10 mouse cellular contexts compared by ENCODE assay signal in genomic region chr5:114593949-114594348, GRCm38 (mm10). TPM values are rescaled to one million over a fixed set of nuclear protein-coding genes. Genes with fewer than 3 reads are reported as not detected.
DNase-seq lines count a peak whose midpoint lies in the region; ATAC-seq lines count a peak whose summit lies in the region.
"Had no signal": no experiment of that assay in that cellular context is flagged by ENCODE, and none has a peak within 500 bp of the region (broad histone marks: within the 10 kb centered on the region; RNA-seq: fewer than 3 reads in every experiment).

No protein-coding gene starts in this region.

- no peak for DNase-seq in forebrain, embryonic 10.5 days (ENCODE audit: extremely low spot score, low spot score)
- DNase-seq in midbrain, embryonic 10.5 days (ENCODE audit: low spot score): no peak
- DNase-seq in kidney, postnatal 10 days: peak; percentile 79
- no peak for DNase-seq in urinary bladder, postnatal 10 days (ENCODE audit: low spot score)
- DNase-seq in right cerebral cortex, adult 18-20 months: no peak
- DNase-seq: cerebellum, adult 11 months; layer of hippocampus, postnatal 36 days had no signal

- H3K27ac ChIP-seq in forebrain, embryonic 10.5 days: peak overlapping the region; percentile 71
- no peak overlapping the region for H3K27ac ChIP-seq in forebrain, embryonic 16.5 days (ENCODE audit: low read length)
- peak overlapping the region; percentile 63 for H3K27ac ChIP-seq in midbrain, embryonic 10.5 days (replicated peaks)
- no peak overlapping the region; the same call in 1 of the 2 replicates for H3K27ac ChIP-seq in midbrain, embryonic 13.5 days
- peak overlapping the region; percentile 91 for H3K27ac ChIP-seq in stomach, embryonic 15.5 days

- H3K9me3 ChIP-seq in forebrain, embryonic 10.5 days: no peaks in the 10 kb centered on the region
- H3K9me3 ChIP-seq in forebrain, embryonic 16.5 days (ENCODE audit: control insufficient read depth, low read length): no peaks in the 10 kb centered on the region
- H3K9me3 ChIP-seq in midbrain, embryonic 10.5 days (replicated peaks): no peaks in the 10 kb centered on the region
- H3K9me3 ChIP-seq in midbrain, embryonic 13.5 days: no peaks in the 10 kb centered on the region
- H3K9me3 ChIP-seq in stomach, embryonic 15.5 days: no peaks in the 10 kb centered on the region

- H3K36me3 ChIP-seq in forebrain, embryonic 10.5 days (replicated peaks): peaks cover 23% of the 10 kb centered on the region
- H3K36me3 ChIP-seq in forebrain, embryonic 16.5 days (ENCODE audit: control insufficient read depth, insufficient read depth): no peaks in the 10 kb centered on the region
- peaks cover 22% of the 10 kb centered on the region for H3K36me3 ChIP-seq in midbrain, embryonic 10.5 days
- peaks cover 18% of the 10 kb centered on the region for H3K36me3 ChIP-seq in midbrain, embryonic 13.5 days
- no peaks in the 10 kb centered on the region for H3K36me3 ChIP-seq in stomach, embryonic 15.5 days

- H3K4me2 ChIP-seq in forebrain, embryonic 16.5 days (ENCODE audit: low read length): no peak overlapping the region
- H3K4me2 ChIP-seq in midbrain, embryonic 13.5 days (replicated peaks): no peak overlapping the region
- H3K4me2 ChIP-seq in stomach, embryonic 15.5 days: peak overlapping the region; percentile 24; the same call in 1 of the 2 replicates

- no peak for ATAC-seq in forebrain, embryonic 16.5 days
- ATAC-seq in midbrain, embryonic 13.5 days: no peak
- no peak for ATAC-seq in stomach, embryonic 15.5 days (ENCODE audit: insufficient read depth, low FRiP score, low read depth)

- 94% methylated on average over 5 of the region's 5 CpGs for WGBS in forebrain, embryonic 10.5 days
- WGBS in forebrain, embryonic 16.5 days: 82% methylated on average over 5 of the region's 5 CpGs
- 89% methylated on average over 5 of the region's 5 CpGs for WGBS in midbrain, embryonic 10.5 days
- WGBS in midbrain, embryonic 13.5 days: 96% methylated on average over 5 of the region's 5 CpGs
- 63% methylated on average over 5 of the region's 5 CpGs for WGBS in stomach, embryonic 15.5 days

- H3K27me3 ChIP-seq in forebrain, embryonic 10.5 days (ENCODE audit: poor library complexity, severe bottlenecking): peaks cover 7% of the 10 kb centered on the region
- peaks cover 10% of the 10 kb centered on the region for H3K27me3 ChIP-seq in forebrain, embryonic 16.5 days (replicated peaks; ENCODE audit: control insufficient read depth, insufficient read depth, low read length)
- H3K27me3 ChIP-seq in midbrain, embryonic 10.5 days (ENCODE audit: low read depth, poor library complexity, severe bottlenecking): peaks cover 11% of the 10 kb centered on the region; the same call in 1 of the 2 replicates
- H3K27me3 ChIP-seq in midbrain, embryonic 13.5 days: peaks cover 6% of the 10 kb centered on the region; the same call in 1 of the 2 replicates
- no peaks in the 10 kb centered on the region for H3K27me3 ChIP-seq in stomach, embryonic 15.5 days (replicated peaks)

- H3K9ac ChIP-seq in forebrain, embryonic 16.5 days (replicated peaks; ENCODE audit: low read depth, low read length): no peak overlapping the region
- no peak overlapping the region for H3K9ac ChIP-seq in midbrain, embryonic 13.5 days (replicated peaks)
- H3K9ac ChIP-seq in stomach, embryonic 15.5 days: no peak overlapping the region

- peaks cover 85% of the 10 kb centered on the region for H3K4me1 ChIP-seq in forebrain, embryonic 10.5 days
- H3K4me1 ChIP-seq in forebrain, embryonic 16.5 days (replicated peaks; ENCODE audit: control insufficient read depth, insufficient read depth, low read length): peaks cover 64% of the 10 kb centered on the region
- H3K4me1 ChIP-seq in midbrain, embryonic 10.5 days: peaks cover 84% of the 10 kb centered on the region
- H3K4me1 ChIP-seq in midbrain, embryonic 13.5 days (replicated peaks): peaks cover 80% of the 10 kb centered on the region
- peaks cover 73% of the 10 kb centered on the region for H3K4me1 ChIP-seq in stomach, embryonic 15.5 days

- no peak overlapping the region for H3K4me3 ChIP-seq in forebrain, embryonic 10.5 days
- H3K4me3 ChIP-seq in forebrain, embryonic 16.5 days (replicated peaks; ENCODE audit: low read length): no peak overlapping the region
- no peak overlapping the region for H3K4me3 ChIP-seq in midbrain, embryonic 10.5 days
- no peak overlapping the region for H3K4me3 ChIP-seq in midbrain, embryonic 13.5 days (replicated peaks)
- H3K4me3 ChIP-seq in stomach, embryonic 15.5 days (replicated peaks): no peak overlapping the region

RNA-seq across cellular contexts. Expression of gene Fam222a, which starts 26.1 kb away (rescaled TPM):
- 3.9 and 4.1 TPM in 2 replicates for polyA plus RNA-seq in forebrain, embryonic 10.5 days (2016; fragmentation: Nextera tagmentation; extraction: Ambion mirVana)
- 4.3 and 4.4 TPM in 2 replicates for polyA plus RNA-seq in forebrain, embryonic 16.5 days (2015; fragmentation: Nextera tagmentation; extraction: Ambion mirVana)
- 4.0 and 5.1 TPM in 2 replicates for polyA plus RNA-seq in midbrain, embryonic 10.5 days (2016; fragmentation: Nextera tagmentation; extraction: Ambion mirVana)
- polyA plus RNA-seq in midbrain, embryonic 13.5 days (2015; fragmentation: Nextera tagmentation; extraction: Ambion mirVana): 5.1 and 6.1 TPM in 2 replicates
- polyA plus RNA-seq in stomach, embryonic 15.5 days (2015; fragmentation: Nextera tagmentation; extraction: Ambion mirVana): 2.9 and 3.8 TPM in 2 replicates

Comparison
In these comparisons a context has a peak if more than half of its experiments do, and no peak if none do; other contexts are left out.
1. H3K27ac ChIP-seq: peak in forebrain, embryonic 10.5 days (single experiment), midbrain, embryonic 10.5 days (single experiment) and stomach, embryonic 15.5 days (single experiment); none in forebrain, embryonic 16.5 days (single experiment) and midbrain, embryonic 13.5 days (single experiment).